Mouse (Mus musculus) limb, embryonic 10.5 days (tissue): ENCODE results near the gene Sox6. TPM values are rescaled to one million over a fixed set of nuclear protein-coding genes. Genes with fewer than 3 reads are reported as not detected.

Source experiments
- DNase-seq: peaks from one replicate; pipeline ENCODE4 v3.0.0-alpha.2; 2017; ENCODE audit warnings: low spot score
- H3K27ac ChIP-seq: fragments of 300-500 bp; sonication (generic); 2 replicates; pipeline ENCODE4 v1.5.1; 2016; ENCODE audit warnings: mild to moderate bottlenecking
- H3K27me3 ChIP-seq: fragments of 300-500 bp; sonication (generic); 2 replicates; pipeline ENCODE4 v1.6.1; 2016; ENCODE audit warnings: low read depth, mild to moderate bottlenecking; ENCODE audit not compliant: poor library complexity, severe bottlenecking
- H3K36me3 ChIP-seq: fragments of 300-500 bp; sonication (generic); 2 replicates; pipeline ENCODE4 v1.6.1; 2016; ENCODE audit warnings: mild to moderate bottlenecking, moderate library complexity
- H3K4me1 ChIP-seq: fragments of 300-500 bp; sonication (generic); 2 replicates; pipeline ENCODE4 v1.6.1; 2016
- H3K4me3 ChIP-seq: fragments of 300-500 bp; sonication (generic); 2 replicates; pipeline ENCODE4 v1.5.1; 2016; ENCODE audit warnings: mild to moderate bottlenecking, moderate library complexity
- H3K9me3 ChIP-seq: fragments of 300-500 bp; sonication (generic); replicated peaks from 2 replicates; pipeline ENCODE4 v1.6.1; 2016; ENCODE audit warnings: mild to moderate bottlenecking
- WGBS: fragments of 180-500 bp; shearing (Covaris S2); methylation state at CpG from one replicate; pipeline ENCODE4 v1.1.7; 2016; 5-methylcytosine and 5-hydroxymethylcytosine counted together
- polyA plus RNA-seq: library from polyadenylated mRNA; unstranded; fragments of >200 nt; fragmentation: Nextera tagmentation; extraction: Ambion mirVana; gene quantifications from 2 replicates; pipeline ENCODE4 v1.2.1, GENCODE M21; 2016

The Sox6 gene
- polyA plus RNA-seq, 1 experiment from 2014 or later = 23.7 TPM

DNA sequence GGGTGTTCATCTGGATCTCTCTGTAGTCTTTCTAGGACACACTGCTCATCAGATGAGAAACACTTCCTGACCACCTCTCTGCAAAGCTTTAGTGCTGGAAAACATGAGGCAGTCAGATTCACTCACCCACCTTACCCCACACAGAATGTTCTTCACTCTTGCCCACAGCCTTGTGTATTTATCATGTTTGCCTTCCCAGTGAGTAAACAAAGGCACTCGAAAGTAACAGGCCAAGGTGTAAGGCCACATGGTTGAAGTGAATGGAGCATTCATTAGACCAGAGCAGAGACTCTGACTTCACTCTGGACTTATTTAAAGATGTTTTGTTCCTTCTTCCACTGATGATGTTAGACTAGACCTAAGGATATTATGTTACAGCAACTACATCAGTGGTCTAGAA is 506.7 kb downstream of the Sox6 start:
- Histone ChIP-seq H3K27ac (no peak overlapping the region; the same call in 1 of the 2 replicates), H3K36me3 (no peaks in the 10 kb centered on the region), H3K9me3 (no peaks in the 10 kb centered on the region), H3K27me3 (no peaks in the 10 kb centered on the region), H3K4me3 (no peak overlapping the region), H3K4me1 (no peaks in the 10 kb centered on the region)
- 71% methylated on average over 1 of the region's 1 CpGs for WGBS
- DNase-seq = no peak

DNA sequence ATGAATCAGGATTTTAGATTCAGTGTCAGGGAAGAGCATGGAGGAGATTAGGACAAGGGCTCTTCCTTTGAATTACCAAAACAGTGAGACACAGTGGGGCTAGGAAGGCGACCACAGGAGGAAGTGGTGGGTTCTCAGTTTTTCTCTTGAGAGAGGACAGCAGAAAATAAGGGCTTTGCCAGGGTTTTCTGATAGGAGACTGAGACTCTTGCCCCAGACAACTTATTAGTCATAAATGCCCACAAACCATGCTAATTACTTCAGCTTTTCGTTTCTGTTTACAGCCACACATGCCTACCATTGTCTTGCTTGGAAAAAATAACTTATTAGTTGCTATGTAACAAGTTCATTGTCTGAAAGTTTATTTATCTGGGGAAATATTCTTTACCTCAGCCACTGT is 507.4 kb downstream of the Sox6 start:
- no peak overlapping the region for H3K4me3 ChIP-seq
- 64% methylated on average over 2 of the region's 2 CpGs for WGBS
- no peaks in the 10 kb centered on the region for H3K36me3 ChIP-seq
- peaks cover 5% of the 10 kb centered on the region for H3K4me1 ChIP-seq
- H3K27ac ChIP-seq = no peak overlapping the region
- H3K27me3 ChIP-seq = no peaks in the 10 kb centered on the region
- DNase-seq = no peak
- no peaks in the 10 kb centered on the region for H3K9me3 ChIP-seq

DNA sequence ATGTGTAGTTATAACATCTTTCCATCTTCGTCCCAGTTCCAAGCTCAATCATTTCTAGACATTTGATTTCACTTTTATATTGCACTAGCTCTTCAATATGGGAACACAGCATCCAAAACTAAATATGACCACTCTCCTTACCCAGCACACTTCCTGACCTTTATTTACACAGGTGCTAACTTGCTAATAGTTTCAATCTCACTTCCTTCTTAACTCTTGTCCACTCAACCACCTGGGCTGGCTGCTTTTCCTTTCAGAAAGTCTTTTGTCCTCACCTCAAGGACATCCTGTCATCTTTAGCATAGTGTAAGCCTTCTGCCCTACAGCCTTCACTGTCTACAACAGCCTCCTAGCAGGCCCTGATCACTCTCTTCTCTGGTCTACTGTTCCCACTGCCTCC is 520.9 kb downstream of the Sox6 start:
- H3K9me3 ChIP-seq = no peaks in the 10 kb centered on the region
- no peaks in the 10 kb centered on the region for H3K27me3 ChIP-seq
- no peak overlapping the region for H3K27ac ChIP-seq
- H3K36me3 ChIP-seq = no peaks in the 10 kb centered on the region
- DNase-seq = no peak
- peaks cover 5% of the 10 kb centered on the region; the same call in 1 of the 2 replicates for H3K4me1 ChIP-seq
- 96% methylated on average over 1 of the region's 1 CpGs for WGBS
- H3K4me3 ChIP-seq = no peak overlapping the region

DNA sequence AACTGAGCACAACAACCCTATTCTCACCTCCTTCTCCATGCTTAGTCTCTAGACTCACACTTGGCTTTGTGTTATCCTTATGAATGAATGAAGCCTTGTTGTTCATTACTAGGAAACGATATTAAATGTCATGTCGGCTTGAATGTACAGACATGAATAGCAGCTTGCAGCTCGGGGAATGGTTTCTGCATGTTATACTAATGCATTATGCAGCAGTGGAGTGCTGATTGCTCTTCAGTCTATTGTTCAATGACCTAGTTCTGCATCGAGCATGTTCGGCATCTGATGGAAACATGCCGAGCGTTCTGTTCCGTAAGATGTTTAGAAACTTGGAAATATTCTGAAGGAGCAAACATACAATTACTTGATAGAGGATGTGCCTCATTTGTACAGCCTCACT is 524.9 kb downstream of the Sox6 start:
- H3K4me1 ChIP-seq = peaks cover 27% of the 10 kb centered on the region
- H3K27me3 ChIP-seq = no peaks in the 10 kb centered on the region
- no peak overlapping the region for H3K27ac ChIP-seq
- no peaks in the 10 kb centered on the region for H3K9me3 ChIP-seq
- DNase-seq = no peak
- no peak overlapping the region for H3K4me3 ChIP-seq
- no peaks in the 10 kb centered on the region for H3K36me3 ChIP-seq
- WGBS = 96% methylated on average over 8 of the region's 8 CpGs

DNA sequence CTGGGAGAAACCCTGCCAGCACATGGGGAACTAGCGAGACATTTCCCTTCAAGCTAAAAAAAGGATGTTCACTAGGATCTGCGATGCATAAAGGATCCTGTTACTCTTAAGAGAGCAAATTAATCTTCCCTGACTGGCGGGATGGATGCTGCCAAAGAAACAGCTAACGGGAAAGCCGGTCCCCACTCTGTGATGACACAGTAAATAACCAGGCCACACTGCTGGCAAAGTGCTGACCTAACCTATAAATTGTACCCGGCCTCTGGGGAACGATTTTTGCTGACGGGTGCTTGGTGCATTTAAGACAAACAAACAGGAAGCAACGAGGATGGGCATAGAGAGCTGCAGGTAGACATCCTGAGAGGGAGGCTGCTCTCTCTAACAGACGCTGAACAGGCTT is 526.8 kb downstream of the Sox6 start:
- Histone ChIP-seq H3K36me3 (no peaks in the 10 kb centered on the region), H3K9me3 (no peaks in the 10 kb centered on the region), H3K4me1 (peaks cover 27% of the 10 kb centered on the region), H3K4me3 (no peak overlapping the region), H3K27me3 (no peaks in the 10 kb centered on the region), H3K27ac (0 out of 2 replicates have a peak overlapping the region, but pooled peaks have one; percentile 12)
- DNase-seq = no peak
- WGBS = 30% methylated on average over 10 of the region's 10 CpGs

DNA sequence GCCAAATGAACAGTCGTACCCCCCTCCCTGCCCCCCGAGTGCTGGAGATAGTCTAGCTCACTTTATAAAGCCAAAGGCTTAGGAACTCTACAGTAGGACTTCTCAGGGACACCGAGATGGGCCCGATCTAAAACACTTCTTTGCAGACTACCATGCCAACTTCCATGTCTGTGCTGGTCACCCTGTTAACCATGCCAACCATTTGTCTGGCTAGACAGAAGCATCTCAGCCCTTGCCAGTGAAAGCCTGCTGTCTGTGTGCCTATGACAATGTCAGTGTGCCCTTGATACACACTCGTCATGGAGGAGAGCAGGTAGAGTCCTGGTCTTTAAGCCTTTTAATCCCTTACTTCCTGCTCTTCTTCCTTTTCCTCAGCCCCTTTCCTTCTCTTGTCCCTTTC is 527.5 kb downstream of the Sox6 start:
- Histone ChIP-seq H3K27ac (no peak overlapping the region), H3K27me3 (no peaks in the 10 kb centered on the region)

DNA sequence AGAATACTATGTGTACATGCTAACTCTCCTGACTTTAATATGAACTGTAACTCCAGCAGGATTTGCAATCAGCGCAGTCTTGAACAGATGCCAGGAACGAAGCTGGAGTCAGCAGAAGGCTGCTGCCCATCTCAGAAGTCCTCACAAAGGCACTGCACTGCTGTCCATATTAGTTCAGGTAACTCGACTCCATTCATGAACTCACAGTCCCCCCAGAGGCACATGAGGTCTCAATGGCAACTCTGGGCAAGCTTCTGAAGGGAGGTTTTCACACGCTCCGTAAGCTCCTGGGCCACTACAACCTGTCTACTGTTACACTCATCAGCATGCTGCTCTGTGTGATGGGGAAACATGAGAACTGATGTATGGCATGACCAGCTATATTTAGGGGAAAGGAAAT is 528.6 kb downstream of the Sox6 start:
- H3K9me3 ChIP-seq = no peaks in the 10 kb centered on the region
- no peaks in the 10 kb centered on the region for H3K27me3 ChIP-seq
- WGBS = 68% methylated on average over 5 of the region's 5 CpGs
- DNase-seq = no peak
- H3K36me3 ChIP-seq = no peaks in the 10 kb centered on the region
- H3K4me3 ChIP-seq = no peak overlapping the region
- H3K27ac ChIP-seq = peak overlapping the region; percentile 42; the same call in 1 of the 2 replicates
- peaks cover 37% of the 10 kb centered on the region for H3K4me1 ChIP-seq

More for the DNA sequence above, 527.5 kb downstream of the Sox6 start:
- Histone ChIP-seq H3K4me3 (no peak overlapping the region), H3K9me3 (no peaks in the 10 kb centered on the region), H3K36me3 (no peaks in the 10 kb centered on the region), H3K4me1 (peaks cover 32% of the 10 kb centered on the region)
- 91% methylated on average over 5 of the region's 5 CpGs for WGBS
- no peak for DNase-seq

DNA sequence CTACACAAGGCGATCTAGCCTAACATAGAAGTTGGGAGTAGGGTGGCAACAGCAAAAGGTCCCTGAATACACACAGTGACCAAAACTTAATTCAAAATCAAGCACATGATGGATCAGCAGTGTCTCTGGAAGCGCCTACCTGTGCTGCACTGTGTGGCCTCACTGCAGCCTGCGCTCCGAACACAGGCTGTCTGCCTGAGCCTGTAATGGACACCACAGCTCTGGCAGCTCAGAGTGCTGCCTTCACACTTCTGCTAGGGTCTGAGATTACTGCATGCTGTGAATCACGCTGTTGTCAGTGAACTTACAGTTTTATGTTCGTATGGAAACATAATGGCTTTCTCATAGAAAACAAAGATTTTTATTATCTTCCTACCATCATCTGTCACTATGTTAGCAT is 532.2 kb downstream of the Sox6 start:
- H3K27ac ChIP-seq = no peak overlapping the region
- DNase-seq = peak; percentile 32

DNA sequence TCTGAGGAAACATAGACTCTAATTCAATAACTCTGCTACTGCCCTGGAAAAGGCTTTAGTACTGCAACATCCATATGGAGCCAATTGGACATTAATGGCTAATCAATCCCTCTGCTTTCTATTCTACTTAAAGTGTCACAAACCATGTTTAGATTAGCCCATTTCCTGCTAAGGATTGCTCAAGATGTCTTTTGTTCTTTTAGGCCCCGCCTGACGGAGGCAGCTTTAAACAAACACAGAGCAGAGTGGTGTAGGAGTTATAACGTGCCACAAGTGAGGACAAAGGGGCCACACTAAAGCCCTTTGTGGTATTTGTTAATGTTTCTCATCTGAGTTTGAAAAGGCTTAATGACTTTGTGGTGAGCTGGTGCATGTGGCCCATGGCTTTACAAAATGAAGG is 537.1 kb downstream of the Sox6 start:
- DNase-seq = peak; percentile 51
- 12% methylated on average over 3 of the region's 3 CpGs for WGBS
- H3K4me1 ChIP-seq = peaks cover 58% of the 10 kb centered on the region
- H3K36me3 ChIP-seq = no peaks in the 10 kb centered on the region
- H3K9me3 ChIP-seq = no peaks in the 10 kb centered on the region
- H3K27ac ChIP-seq = peak overlapping the region; percentile 87
- H3K4me3 ChIP-seq = no peak overlapping the region
- no peaks in the 10 kb centered on the region for H3K27me3 ChIP-seq

More for the DNA sequence above, 532.2 kb downstream of the Sox6 start:
- H3K36me3 ChIP-seq = no peaks in the 10 kb centered on the region
- 65% methylated on average over 6 of the region's 6 CpGs for WGBS
- no peak overlapping the region for H3K4me3 ChIP-seq
- H3K4me1 ChIP-seq = peaks cover 42% of the 10 kb centered on the region
- no peaks in the 10 kb centered on the region for H3K27me3 ChIP-seq
- H3K9me3 ChIP-seq = no peaks in the 10 kb centered on the region

DNA sequence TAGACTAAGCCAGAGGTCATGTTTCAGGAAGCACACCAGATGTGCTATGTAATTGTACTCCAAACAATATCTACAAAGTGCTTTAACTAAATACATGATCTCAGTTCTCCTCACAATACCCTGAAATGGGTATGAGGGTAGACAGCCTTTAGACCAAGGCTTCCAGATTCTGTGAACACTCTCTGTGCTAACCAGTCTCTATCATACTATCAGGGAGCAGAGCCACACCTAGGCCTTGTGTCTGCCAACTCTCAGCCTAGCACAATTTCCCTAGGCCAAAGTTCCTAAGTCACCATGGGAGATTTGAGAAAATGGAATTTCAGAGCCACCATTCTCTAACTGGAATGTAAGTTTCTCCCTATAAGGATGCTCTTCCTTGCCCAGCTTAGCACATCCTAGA is 537.8 kb downstream of the Sox6 start:
- Histone ChIP-seq H3K9me3 (no peaks in the 10 kb centered on the region), H3K27me3 (no peaks in the 10 kb centered on the region), H3K4me3 (no peak overlapping the region), H3K27ac (peak overlapping the region; percentile 87), H3K36me3 (no peaks in the 10 kb centered on the region), H3K4me1 (peaks cover 51% of the 10 kb centered on the region)
- DNase-seq = no peak

DNA sequence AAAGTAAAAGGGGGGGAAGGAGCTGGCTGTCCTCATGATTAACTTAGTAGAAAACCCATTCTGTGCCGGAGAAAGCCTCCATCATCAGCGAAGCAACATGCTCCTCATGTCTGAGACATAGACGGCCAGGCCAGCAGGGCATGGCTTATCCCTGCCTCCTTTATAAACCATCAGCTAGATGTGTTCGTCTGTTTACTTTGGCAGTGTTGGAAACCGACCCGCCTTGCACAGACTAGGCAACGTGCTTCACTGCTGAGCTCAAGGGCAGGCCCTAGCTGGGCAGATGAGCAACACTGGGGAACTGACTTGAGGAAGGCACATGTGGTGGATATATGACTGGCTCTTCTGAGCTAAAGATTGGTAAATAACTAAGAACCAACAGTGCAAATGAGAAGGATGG is 538.4 kb downstream of the Sox6 start:
- no peaks in the 10 kb centered on the region for H3K9me3 ChIP-seq
- H3K27ac ChIP-seq = peak overlapping the region; percentile 76
- 53% methylated on average over 7 of the region's 7 CpGs for WGBS
- no peaks in the 10 kb centered on the region for H3K36me3 ChIP-seq
- 0 out of 2 replicates have a peak, but pooled peaks cover 5% of the 10 kb centered on the region for H3K27me3 ChIP-seq
- peaks cover 48% of the 10 kb centered on the region for H3K4me1 ChIP-seq
- H3K4me3 ChIP-seq = no peak overlapping the region
- no peak for DNase-seq

DNA sequence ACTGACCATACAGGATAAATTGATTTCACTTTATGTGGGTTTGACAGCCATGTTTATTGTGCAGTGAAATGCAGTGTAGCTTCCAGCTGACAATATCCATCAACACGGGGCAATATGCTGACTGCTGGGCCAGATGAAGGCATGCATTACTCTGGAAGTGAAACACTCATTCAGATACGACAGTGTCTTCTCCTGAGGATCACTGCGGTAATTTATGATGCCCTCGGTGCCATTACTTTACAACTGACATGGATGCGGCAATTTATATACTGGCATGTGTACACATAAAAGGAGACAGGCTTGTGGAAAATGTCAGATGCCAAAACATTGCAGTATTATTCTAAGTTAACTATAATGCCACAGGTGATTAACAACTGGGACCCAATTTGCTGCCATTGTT is 546.9 kb downstream of the Sox6 start:
- Histone ChIP-seq H3K27me3 (peaks cover 11% of the 10 kb centered on the region; the same call in 1 of the 2 replicates), H3K36me3 (no peaks in the 10 kb centered on the region), H3K27ac (no peak overlapping the region), H3K9me3 (no peaks in the 10 kb centered on the region), H3K4me1 (peaks cover 20% of the 10 kb centered on the region), H3K4me3 (no peak overlapping the region)
- WGBS = 74% methylated on average over 5 of the region's 5 CpGs
- DNase-seq = no peak

DNA sequence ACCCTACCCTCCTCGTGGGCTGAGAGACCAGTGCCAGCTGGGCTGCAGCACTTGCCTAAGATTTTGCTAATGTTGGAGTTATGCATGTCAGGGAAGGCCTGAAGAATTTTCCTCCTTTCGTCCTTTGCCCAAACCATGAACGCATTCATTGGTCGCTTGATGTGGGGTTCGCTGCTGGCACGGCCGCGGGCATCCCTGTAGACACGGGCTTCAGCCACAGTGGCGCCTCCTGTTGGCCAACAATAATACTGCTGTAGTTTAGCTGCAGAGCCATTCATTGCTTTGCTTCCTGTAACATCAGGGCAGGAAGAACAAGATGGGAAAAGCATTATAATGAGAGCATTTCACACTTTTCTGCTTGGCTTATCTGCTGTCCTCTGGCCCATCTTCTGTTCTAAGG is 549.0 kb downstream of the Sox6 start:
- no peak for DNase-seq
- Histone ChIP-seq H3K4me3 (no peak overlapping the region), H3K27ac (no peak overlapping the region), H3K9me3 (no peaks in the 10 kb centered on the region), H3K27me3 (peaks cover 5% of the 10 kb centered on the region; the same call in 1 of the 2 replicates), H3K4me1 (peaks cover 23% of the 10 kb centered on the region), H3K36me3 (no peaks in the 10 kb centered on the region)
- 62% methylated on average over 10 of the region's 10 CpGs for WGBS

DNA sequence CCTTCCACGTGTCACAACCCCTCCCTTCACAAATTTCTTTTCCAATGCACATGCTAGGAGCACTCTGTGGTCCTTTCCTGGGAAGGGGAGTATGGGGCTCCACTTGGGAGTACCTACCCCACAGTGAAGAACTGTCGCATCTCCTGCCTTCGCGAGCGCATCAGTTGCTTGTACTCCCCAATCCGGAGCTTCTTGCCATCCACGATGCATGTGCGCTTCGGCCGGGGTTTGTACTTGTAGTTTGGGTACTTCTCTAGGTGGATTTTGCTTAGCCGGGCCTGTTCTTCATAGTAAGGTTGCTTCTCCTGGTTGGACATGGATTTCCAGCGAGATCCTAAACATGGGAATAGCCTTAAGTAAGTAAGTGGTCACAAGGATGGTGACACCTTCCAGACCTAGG is 552.2 kb downstream of the Sox6 start:
- WGBS = 89% methylated on average over 12 of the region's 12 CpGs
- no peak for DNase-seq
- Histone ChIP-seq H3K27me3 (no peaks in the 10 kb centered on the region; the same call in 1 of the 2 replicates), H3K9me3 (no peaks in the 10 kb centered on the region), H3K27ac (no peak overlapping the region), H3K4me1 (peaks cover 19% of the 10 kb centered on the region), H3K4me3 (no peak overlapping the region), H3K36me3 (no peaks in the 10 kb centered on the region)
